Mouse (Mus musculus): ENCODE results near the gene Ctsd.

DNA sequence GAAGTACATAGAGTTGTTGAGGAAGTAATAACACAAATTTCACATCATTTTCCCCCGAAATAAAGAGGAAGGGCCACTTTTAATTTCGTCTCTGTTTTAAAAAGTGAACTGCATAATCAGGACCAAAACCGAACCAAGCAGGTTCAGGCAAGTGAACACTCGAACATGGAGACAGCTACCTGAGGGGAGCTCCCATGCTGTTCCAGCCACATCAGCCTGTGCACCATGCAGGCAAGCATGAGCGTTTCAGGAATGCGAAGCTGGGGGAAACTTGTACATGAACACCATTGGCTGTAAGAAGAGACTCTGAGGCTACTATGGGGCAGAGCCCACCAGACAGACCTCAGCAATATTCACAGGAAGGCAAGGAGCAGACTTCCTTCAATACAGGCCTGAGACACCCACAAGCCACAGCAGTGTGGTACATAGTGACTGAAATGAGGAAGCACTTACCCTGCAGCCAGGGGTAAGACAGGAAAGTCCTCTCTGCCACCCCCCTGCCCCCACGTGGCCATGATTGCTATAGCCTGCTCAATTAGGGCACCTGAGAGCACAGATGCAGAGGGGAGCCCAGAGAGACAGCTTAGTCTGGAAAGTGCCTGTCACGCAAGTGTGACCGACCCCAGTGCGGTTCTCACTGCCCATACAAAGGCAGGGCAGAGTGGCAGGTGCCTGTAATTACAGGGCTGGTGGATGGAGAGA is 47.4 kb downstream of the Ctsd start:
- no peak for TF ChIP-seq CTCF (IDR thresholded peaks at IDR 0.05; ENCODE audit: borderline replicate concordance, insufficient read depth, low read depth, low read length)
- no peak for TF ChIP-seq POLR2A (IDR thresholded peaks at IDR 0.05; ENCODE audit: borderline replicate concordance, insufficient read depth, low read length)
